Mouse (Mus musculus) A20 (cell line): ENCODE data around the gene Lpar5.

Experiments
- DNase-seq: peaks from one replicate; pipeline ENCODE4 v3.0.0-alpha.2; 2011; ENCODE audit warnings: low read depth, low spot score

Lpar5 gene

GRCm38 (mm10) chr6:125084424-125084823 is 16.7 kb downstream of the Lpar5 start:
- peak; percentile 77 for DNase-seq

- DNase-seq = no peak
These were observed 20.2 kb downstream of the Lpar5 start for GRCm38 (mm10) chr6:125087937-125088336.

- DNase-seq = no peak
These were observed 21.0 kb downstream of the Lpar5 start for GRCm38 (mm10) chr6:125088561-125089321.

DNA sequence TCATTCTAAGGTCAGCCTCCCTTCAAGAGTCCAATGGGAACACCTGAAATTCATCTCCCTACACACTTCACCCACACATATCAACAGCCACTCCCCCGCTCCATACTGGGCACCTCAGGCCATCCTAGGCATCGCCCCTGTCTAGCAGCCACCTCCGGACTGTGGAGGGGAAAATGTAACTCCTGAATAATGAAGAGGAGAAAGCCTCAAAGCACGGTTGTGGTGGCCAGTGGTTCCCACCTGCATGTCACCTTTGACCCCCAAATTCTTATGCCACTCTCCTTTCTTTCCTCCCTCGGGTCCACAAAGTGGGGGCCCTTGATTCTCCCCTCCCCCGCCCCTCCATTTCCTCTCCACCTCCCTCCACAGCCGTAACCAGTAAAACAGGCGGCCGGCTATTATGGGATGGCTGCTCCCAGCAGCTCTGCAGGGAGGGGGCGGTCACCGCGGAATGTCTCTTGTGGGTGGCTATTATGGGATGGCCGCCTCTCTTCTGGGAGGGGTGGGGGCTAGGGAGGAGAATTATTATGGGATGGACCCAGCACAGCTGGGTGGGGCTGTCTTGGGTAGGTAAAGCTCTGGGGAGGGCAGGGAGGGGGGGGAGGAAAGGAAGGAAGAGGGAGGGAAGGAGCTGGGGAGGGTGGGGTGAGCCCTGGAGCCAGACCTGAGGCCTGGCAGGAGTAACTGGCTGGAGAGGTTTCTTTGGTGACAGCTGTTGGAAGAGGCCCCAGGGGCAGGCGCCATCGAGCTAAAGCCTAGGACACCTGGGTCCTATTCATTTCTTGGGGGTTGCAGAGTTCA is 22.0 kb downstream of the Lpar5 start:
- DNase-seq = no peak

GRCm38 (mm10) chr6:125090341-125091085 is 22.8 kb downstream of the Lpar5 start:
- no peak for DNase-seq

DNA sequence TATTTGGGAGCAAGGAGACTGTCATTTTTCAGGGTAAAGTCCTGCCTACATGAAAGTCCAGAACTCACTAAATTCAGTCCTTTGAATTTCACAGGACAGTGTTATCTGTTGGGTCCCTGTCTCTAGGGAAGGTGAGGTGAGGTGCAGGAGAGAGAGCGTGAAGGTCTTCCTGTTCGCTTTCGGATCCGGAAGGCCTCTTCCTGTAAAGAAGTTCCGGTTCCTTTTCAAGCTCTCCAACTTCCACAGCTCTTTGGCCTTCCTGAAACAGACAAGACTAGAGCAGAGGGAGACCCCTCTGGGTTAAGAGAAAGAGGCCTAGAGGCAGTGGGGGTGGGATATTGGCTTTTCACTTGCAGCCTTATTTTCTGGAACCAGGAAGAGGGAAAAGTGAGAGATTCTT is 24.7 kb downstream of the Lpar5 start:
- no peak for DNase-seq

DNA sequence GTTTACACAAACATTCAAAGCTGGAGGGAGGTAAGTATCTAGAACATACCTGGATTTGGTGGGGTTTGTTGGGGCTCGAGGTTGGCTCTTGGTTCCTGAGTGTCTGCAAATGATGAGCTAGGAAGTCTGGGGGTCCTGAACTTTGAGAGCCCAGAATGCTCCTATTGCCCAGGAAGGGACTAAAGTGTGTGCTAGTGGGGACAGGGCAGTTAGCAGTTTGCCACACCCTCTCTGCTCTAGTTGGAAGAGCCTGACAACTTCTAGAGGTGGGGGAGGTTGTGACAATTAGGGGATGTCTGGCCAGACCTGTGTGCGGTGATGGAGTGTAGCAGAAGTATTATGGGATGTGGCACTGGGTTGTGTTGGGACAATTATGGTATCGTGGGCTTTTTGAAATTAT is 27.1 kb downstream of the Lpar5 start:
- peak; percentile 33 for DNase-seq

DNA sequence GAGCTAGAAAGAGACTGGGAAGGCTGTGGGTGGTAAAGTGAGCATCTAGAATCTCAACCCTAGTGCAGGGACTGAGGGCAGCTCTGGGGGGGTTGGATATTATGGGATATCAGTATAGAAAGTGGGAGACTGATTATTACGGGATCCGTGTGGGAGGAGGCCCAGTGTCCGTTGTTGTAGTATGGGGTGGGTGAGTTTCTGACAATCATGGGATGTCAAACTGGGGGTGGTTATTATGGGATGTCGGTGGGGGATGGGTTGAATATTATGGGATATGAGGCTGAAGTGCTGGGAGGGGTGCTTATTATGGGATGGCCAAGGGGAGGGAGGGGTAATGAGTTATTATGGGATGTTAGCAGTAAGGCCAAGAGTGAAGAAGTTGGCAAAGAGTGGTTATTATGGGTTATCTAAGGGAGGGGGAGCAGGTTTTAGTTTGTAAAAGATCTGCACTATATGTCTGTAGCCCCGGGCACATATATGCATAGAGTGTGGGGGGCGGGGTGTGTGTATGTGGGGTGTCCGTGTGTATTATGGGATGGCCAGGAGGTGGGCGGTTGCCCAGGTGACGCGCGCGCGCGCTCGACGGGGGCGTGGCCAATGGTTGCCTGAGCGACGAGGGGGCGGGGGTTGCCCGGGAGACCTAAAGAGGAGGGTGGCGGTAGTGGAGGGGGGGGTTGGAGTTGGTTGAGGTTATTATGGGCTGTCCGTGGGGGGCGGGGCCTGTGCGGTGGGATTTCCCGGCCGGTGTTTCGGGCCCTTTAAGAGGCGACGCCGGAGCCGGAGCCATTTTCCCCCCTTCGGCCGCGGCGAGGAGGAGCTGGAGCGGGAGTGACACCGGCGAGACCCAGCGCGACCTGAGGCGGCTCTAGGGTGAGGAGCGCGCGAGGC is 27.9 kb downstream of the Lpar5 start, which contains the start of gene Chd4:
TSS of gene Chd4 (plus strand) at position 591 of the 888 bp plus-strand sequence.
- peak; percentile 97 for DNase-seq

- no peak for DNase-seq
These were observed 28.5 kb downstream of the Lpar5 start for GRCm38 (mm10) chr6:125096279-125096596.

- peak; percentile 76 for DNase-seq
These were observed 29.1 kb downstream of the Lpar5 start for GRCm38 (mm10) chr6:125096597-125097345.

DNA sequence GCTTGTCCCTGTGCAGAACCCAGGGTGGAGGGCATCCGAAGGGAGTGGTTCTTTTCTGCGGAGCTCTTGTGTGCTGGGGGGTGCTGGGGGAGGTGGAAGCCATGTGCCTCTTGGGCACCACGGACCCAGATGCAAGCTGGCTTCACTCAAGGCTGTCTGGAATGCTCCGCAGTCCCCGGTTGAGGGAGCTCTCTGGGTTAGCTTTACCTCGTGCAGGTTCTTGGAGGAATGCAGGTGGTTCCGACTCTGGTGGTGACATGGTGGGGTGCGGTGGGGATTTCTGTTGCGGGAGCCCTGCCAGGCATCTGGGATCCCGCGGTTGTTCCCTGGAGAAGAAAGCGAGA is 29.6 kb downstream of the Lpar5 start:
- no peak for DNase-seq

DNA sequence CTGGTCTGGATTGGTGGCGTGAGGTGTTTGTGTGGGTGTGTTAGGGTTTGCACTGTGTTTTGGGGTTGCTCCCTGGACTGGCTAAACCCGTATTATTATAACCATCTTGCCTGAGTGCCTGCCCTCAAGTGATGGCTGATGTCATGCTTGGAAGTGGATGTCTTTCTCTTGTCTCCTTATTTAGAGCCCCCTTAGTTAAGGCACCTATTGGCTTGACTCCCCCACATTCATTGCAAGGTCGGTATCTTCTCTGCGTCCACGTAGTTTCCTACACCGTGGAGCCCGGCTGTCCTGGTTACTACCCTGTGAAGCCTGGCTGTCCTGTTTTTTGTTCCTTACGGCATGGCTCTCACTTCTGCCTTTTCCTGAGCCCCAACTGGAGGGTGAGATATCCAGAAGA is 30.2 kb downstream of the Lpar5 start:
- no peak for DNase-seq

DNA sequence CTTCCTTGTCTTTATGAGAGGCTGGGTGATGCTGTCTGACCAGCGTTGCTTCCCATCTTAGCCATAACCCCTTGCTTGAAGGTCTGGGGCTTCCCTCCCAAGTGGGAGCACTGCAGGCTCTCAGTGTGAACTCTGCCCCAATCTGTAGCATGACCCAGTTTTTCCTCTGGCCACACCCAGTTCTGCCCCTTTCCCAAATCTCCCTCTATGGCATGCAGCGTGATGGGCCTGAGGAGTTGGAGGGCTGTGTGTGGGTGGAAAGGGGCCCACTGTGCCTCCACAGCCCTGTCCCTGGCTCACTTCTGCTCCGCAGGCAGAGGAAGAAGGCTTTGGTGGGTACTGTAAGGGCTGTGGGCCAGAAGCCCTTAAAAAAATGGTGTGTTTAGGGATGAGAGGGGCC is 30.8 kb downstream of the Lpar5 start:
- DNase-seq = no peak

DNA sequence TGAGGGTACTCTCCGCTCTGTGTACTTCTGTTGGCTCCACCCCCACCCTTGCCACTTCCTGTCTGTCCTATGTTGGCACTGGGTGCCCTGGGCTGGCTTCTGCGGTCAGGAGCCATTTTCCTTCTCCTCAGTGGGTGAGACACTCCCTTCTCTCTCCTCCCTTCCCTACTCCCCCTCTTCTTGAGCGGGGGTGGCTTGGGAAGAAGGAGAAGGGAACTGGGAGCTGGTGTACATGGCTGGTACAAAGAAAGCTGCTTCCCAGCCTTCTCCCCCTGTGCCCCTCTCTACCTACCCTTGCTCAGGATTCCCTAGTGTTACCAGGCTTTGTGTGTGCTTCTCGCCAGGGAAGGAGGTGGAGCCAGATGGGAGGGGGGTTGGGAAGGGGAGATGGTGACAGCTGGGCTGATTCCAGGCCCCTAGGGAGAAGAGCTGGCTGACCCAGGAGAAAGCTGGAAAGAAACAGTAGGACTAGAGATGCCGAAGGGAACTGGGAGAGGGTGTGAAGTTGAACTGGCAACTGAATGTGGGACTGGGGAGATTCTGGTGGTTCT is 31.8 kb downstream of the Lpar5 start:
- DNase-seq = no peak

GRCm38 (mm10) chr6:125101444-125101843 is 33.7 kb downstream of the Lpar5 start:
- DNase-seq = no peak

DNA sequence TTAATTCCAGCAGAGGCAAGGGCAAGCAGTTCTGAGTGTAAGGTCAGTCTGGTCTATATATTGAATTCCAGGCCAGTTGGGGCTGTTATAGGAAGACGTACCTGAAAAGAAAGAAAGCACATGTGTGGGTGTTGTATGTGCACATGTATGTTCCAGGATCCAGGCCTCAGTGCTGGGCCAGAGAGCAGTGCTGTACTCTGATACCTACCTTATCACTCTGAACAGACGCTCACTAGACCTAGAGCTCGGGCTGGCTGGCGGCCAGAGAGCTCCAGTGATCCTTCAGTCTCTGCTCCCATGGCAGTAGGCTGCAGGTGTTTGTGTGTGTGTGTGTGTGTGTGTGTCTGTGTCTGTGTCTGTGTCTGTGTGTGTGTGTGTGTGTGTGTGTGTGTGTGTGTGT is 36.5 kb downstream of the Lpar5 start:
- no peak for DNase-seq

- DNase-seq = peak; percentile 26
These were observed 40.0 kb downstream of the Lpar5 start for GRCm38 (mm10) chr6:125107705-125108104.

- DNase-seq = no peak
These were observed 41.7 kb downstream of the Lpar5 start for GRCm38 (mm10) chr6:125109371-125109770.

DNA sequence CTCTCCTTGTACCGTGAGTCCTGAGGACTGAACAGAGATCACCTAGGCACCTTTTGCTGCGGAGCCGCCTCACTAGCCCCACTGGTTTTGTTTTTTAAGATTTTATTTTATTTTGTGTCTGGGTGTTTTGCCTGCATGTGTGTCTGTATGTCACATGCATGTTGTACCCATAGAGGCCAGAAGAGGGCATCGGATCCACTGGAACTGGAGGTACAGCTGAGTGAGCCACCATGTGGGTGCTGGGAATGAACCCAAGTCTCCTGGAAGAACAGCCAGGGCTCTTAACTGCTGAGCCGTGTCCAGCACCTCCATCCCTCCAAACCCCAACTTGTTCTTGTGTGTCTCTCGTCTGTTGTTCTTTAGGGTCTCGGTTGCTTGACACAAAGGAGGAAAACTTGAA is 43.2 kb downstream of the Lpar5 start:
- DNase-seq = peak; percentile 54

GRCm38 (mm10) chr6:125112553-125112952 is 44.8 kb downstream of the Lpar5 start:
- DNase-seq = no peak
